In the genomic region with DNA sequence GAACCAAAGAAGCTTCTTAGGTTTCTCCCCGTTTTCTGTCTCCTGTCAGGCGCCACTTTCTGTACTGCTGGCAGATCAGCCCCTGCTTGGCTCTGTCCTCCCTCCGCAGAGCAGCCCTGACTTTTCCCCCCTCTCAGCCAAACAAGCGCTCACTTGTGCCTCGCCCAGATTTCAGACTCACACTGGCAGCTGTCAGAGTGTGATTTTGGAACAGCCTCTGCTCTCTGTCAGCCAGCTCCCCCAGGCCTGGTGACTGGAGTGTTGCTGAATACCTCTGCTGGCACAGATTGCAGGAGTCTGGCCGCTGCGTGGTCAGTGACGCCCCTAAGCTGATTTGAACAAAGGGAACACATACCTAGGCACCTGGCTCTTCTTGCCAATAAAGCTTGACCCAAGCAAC, we compare ENCODE assay signal across 9 mouse cellular contexts. TPM values are rescaled to one million over a fixed set of nuclear protein-coding genes. Genes with fewer than 3 reads are reported as not detected.
DNase-seq lines count a peak whose midpoint lies in the region; ATAC-seq and TF ChIP-seq lines count a peak whose summit lies in the region.
"Had no signal": no experiment of that assay in that cellular context is flagged by ENCODE, and none has a peak within 500 bp of the region (broad histone marks: within the 10 kb centered on the region; RNA-seq: fewer than 3 reads in every experiment).

No protein-coding gene starts in this region.

- H3K9ac ChIP-seq in hindbrain, postnatal 0 days (replicated peaks; ENCODE audit: low read length), result no peak overlapping the region
- H3K9ac ChIP-seq in lung, postnatal 0 days (replicated peaks; ENCODE audit: low read depth), result no peak overlapping the region

- WGBS in hindbrain, postnatal 0 days, result 29% methylated on average over 8 of the region's 8 CpGs
- WGBS in lung, postnatal 0 days, result 39% methylated on average over 8 of the region's 8 CpGs

- H3K27me3 ChIP-seq in hindbrain, postnatal 0 days (ENCODE audit: insufficient read depth, low read length), result no peaks in the 10 kb centered on the region; the same call in 1 of the 2 replicates
- no peaks in the 10 kb centered on the region for H3K27me3 ChIP-seq in lung, postnatal 0 days (replicated peaks; ENCODE audit: insufficient read depth, low read length)

- no peaks in the 10 kb centered on the region for H3K9me3 ChIP-seq in hindbrain, postnatal 0 days (ENCODE audit: low read length)
- no peaks in the 10 kb centered on the region for H3K9me3 ChIP-seq in lung, postnatal 0 days (ENCODE audit: low read length)

- H3K4me1 ChIP-seq in hindbrain, postnatal 0 days (ENCODE audit: insufficient read depth, low read length), result no peaks in the 10 kb centered on the region
- H3K4me1 ChIP-seq in lung, postnatal 0 days (ENCODE audit: insufficient read depth, low read depth, low read length), result no peaks in the 10 kb centered on the region

- no peak for TF ChIP-seq EP300 in lung, postnatal 0 days (IDR thresholded peaks at IDR 0.05)

- H3K4me2 ChIP-seq in hindbrain, postnatal 0 days (ENCODE audit: low read depth, low read length), result no peak overlapping the region
- no peak overlapping the region for H3K4me2 ChIP-seq in lung, postnatal 0 days (replicated peaks; ENCODE audit: low read depth, low read length)

- no peak overlapping the region for H3K4me3 ChIP-seq in hindbrain, postnatal 0 days (ENCODE audit: low read length)
- no peak overlapping the region for H3K4me3 ChIP-seq in lung, postnatal 0 days (ENCODE audit: low read depth, low read length)

- no peaks in the 10 kb centered on the region for H3K36me3 ChIP-seq in hindbrain, postnatal 0 days (ENCODE audit: insufficient read depth, low read length)
- H3K36me3 ChIP-seq in lung, postnatal 0 days (ENCODE audit: insufficient read depth, low read length), result no peaks in the 10 kb centered on the region

- TF ChIP-seq CTCF in hindbrain, postnatal 0 days (IDR thresholded peaks at IDR 0.05; ENCODE audit: low read depth), result no peak
- TF ChIP-seq CTCF in lung, postnatal 0 days (IDR thresholded peaks at IDR 0.05), result no peak

- no peak overlapping the region; the same call in 1 of the 2 replicates for H3K27ac ChIP-seq in hindbrain, postnatal 0 days
- no peak overlapping the region for H3K27ac ChIP-seq in lung, postnatal 0 days (ENCODE audit: low read length)

- ATAC-seq in hindbrain, postnatal 0 days, result peak; percentile 81
- peak; percentile 77 for ATAC-seq in lung, postnatal 0 days
- ATAC-seq in megakaryocyte, adult 5-6 weeks (ENCODE audit: poor library complexity, severe bottlenecking), result no peak

- DNase-seq in urinary bladder, postnatal 36 days (ENCODE audit: low spot score in 2 of 2), result peak; percentile 7 to 55
- no peak for DNase-seq in urinary bladder, postnatal 10 days (ENCODE audit: low spot score)
- DNase-seq in gastrocnemius, adult 8-10 months (ENCODE audit: low spot score in 2 of 2), result peak; percentile 37 to 60
- DNase-seq in hindbrain, postnatal 0 days (ENCODE audit: low spot score), result peak; percentile 70
- peak; percentile 72 for DNase-seq in lung, postnatal 0 days (ENCODE audit: low spot score)
- no peak for DNase-seq in thymus, postnatal 36 days

RNA-seq across cellular contexts. Expression of gene Gm1113, which starts 9.8 kb away (rescaled TPM):
- not detected for total RNA-seq in gastrocnemius, adult 8-10 months (2022)
- not detected in 2 replicates for total RNA-seq in hindbrain, postnatal 0 days (2014; rRNA removed)
- polyA plus RNA-seq in hindbrain, postnatal 0 days (2015; fragmentation: Nextera tagmentation; extraction: Ambion mirVana), result not detected in 2 replicates
- not detected in 2 replicates for polyA plus RNA-seq in lung, postnatal 0 days (2015; fragmentation: Nextera tagmentation; extraction: Ambion mirVana)
- total RNA-seq in megakaryocyte, adult 5-6 weeks (2015), result not detected in 2 replicates
- not detected in 2 replicates for total RNA-seq in megakaryocyte, adult 5-6 weeks (2017)
- total RNA-seq: neutrophil, adult 5-6 weeks had no signal
- polyA plus RNA-seq: gonadal fat pad, adult 2 months had no signal

RNA-seq across cellular contexts. Expression of gene Ddx25, which starts 50.1 kb away (rescaled TPM):
- total RNA-seq in gastrocnemius, adult 8-10 months (2022), result not detected
- total RNA-seq in hindbrain, postnatal 0 days (2014; rRNA removed), result 19.7 and 19.8 TPM in 2 replicates
- polyA plus RNA-seq in hindbrain, postnatal 0 days (2015; fragmentation: Nextera tagmentation; extraction: Ambion mirVana), result 23.3 and 24.4 TPM in 2 replicates
- polyA plus RNA-seq in lung, postnatal 0 days (2015; fragmentation: Nextera tagmentation; extraction: Ambion mirVana), result 0.07 and 0.10 TPM in 2 replicates
- total RNA-seq in megakaryocyte, adult 5-6 weeks (2015), result 0.09 and 0.11 TPM in 2 replicates
- 0.04 TPM in 1 of 2 replicates, not detected in the other for total RNA-seq in megakaryocyte, adult 5-6 weeks (2017)

RNA-seq across cellular contexts. Expression of gene Pus3, which starts 50.2 kb away (rescaled TPM):
- total RNA-seq in gastrocnemius, adult 8-10 months (2022), result 10 to 100 TPM in 1 of 4 experiments, 1 to 10 TPM in 3; 7.8 to 11.1 (median 9.2) TPM
- 8.3 and 10.2 TPM in 2 replicates for total RNA-seq in hindbrain, postnatal 0 days (2014; rRNA removed)
- polyA plus RNA-seq in hindbrain, postnatal 0 days (2015; fragmentation: Nextera tagmentation; extraction: Ambion mirVana), result 12.2 and 13.7 TPM in 2 replicates
- 7.3 and 8.5 TPM in 2 replicates for polyA plus RNA-seq in lung, postnatal 0 days (2015; fragmentation: Nextera tagmentation; extraction: Ambion mirVana)
- total RNA-seq in megakaryocyte, adult 5-6 weeks (2015), result 9.8 and 12.2 TPM in 2 replicates
- total RNA-seq in megakaryocyte, adult 5-6 weeks (2017), result 14.0 and 14.6 TPM in 2 replicates

Comparison
In these comparisons a context has a peak if more than half of its experiments do, and no peak if none do; other contexts are left out.
1. DNase-seq: peak in urinary bladder, postnatal 36 days (2 of 2), gastrocnemius, adult 8-10 months (2 of 2), hindbrain, postnatal 0 days (single experiment) and lung, postnatal 0 days (single experiment); none in urinary bladder, postnatal 10 days (single experiment) and thymus, postnatal 36 days (0 of 2).
2. RNA of gene Ddx25, which starts 50.1 kb away (total RNA-seq): 19.7 to 19.8 TPM in hindbrain, postnatal 0 days; 0.04 to 0.11 TPM in megakaryocyte, adult 5-6 weeks and not detected in gastrocnemius, adult 8-10 months; every median in the first group is over 10 times any median in the second.